Mouse (Mus musculus): ENCODE data around the gene Ccl9.

Gene Ccl9

GRCm38 (mm10) chr11:83534609-83535423, 43.6 kb downstream of the Ccl9 start:
- DNase-seq, result peak; percentile 86

GRCm38 (mm10) chr11:83534143-83534542, 44.3 kb downstream of the Ccl9 start:
- no peak for DNase-seq

GRCm38 (mm10) chr11:83533192-83533591, 45.2 kb downstream of the Ccl9 start:
- no peak for DNase-seq

- no peak for DNase-seq
Observed at GRCm38 (mm10) chr11:83530360-83530759, 48.1 kb downstream of the Ccl9 start, which contains the start of gene Ccl5. Ccl5 (minus strand) TSS chr11:83530518.

- DNase-seq, result no peak
Observed at GRCm38 (mm10) chr11:83529024-83529423, 49.4 kb downstream of the Ccl9 start.
